ENCODE assay signal across 15 mouse cellular contexts in the genomic region with DNA sequence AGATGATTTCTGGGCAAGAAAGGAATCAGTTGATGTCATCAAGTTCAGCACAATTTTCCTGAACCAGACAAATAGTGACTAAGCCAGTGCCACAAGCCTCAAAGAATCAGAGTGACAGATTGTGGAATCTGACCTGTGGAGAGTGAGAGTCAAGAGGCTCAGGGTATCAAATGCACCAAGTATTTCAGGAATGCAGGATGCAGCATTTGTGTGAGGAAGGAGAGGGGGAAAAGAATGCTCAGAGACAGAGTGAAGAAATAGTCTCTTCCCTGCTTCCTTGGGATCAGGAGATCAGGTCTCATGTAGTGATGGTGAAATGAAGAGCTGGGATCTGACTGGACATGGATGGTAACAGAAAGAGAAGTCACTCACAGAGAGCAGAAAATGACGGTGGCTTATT.
DNase-seq lines count a peak whose midpoint lies in the region; ATAC-seq and TF ChIP-seq lines count a peak whose summit lies in the region.
"Had no signal": no experiment of that assay in that cellular context is flagged by ENCODE, and none has a peak within 500 bp of the region (broad histone marks: within the 10 kb centered on the region; RNA-seq: fewer than 3 reads in every experiment).

No protein-coding gene starts in this region.

- H3K9ac ChIP-seq in heart, embryonic 14.5 days (ENCODE audit: low read length): no peak overlapping the region
- H3K9ac ChIP-seq in lung, embryonic 14.5 days: no peak overlapping the region
- H3K9ac ChIP-seq in midbrain, embryonic 14.5 days (replicated peaks; ENCODE audit: low read length): no peak overlapping the region
- H3K9ac ChIP-seq: embryonic facial prominence, embryonic 12.5 days; forebrain, embryonic 13.5 days; liver, embryonic 14.5 days had no signal

- no peak for ATAC-seq in heart, embryonic 14.5 days (ENCODE audit: insufficient number of reproducible peaks, insufficient read depth, low FRiP score, low read depth)
- peak; percentile 54; the same call in 1 of the 2 replicates for ATAC-seq in lung, embryonic 14.5 days (ENCODE audit: insufficient read depth)
- ATAC-seq in midbrain, embryonic 14.5 days (ENCODE audit: low FRiP score, low TSS enrichment): no peak
- ATAC-seq: forebrain, embryonic 13.5 days had no signal

- 36% methylated on average over 1 of the region's 1 CpGs for WGBS in heart, embryonic 14.5 days
- WGBS in lung, embryonic 14.5 days: 36% methylated on average over 1 of the region's 1 CpGs
- WGBS in midbrain, embryonic 14.5 days: 65% methylated on average over 1 of the region's 1 CpGs

- H3K36me3 ChIP-seq in heart, embryonic 14.5 days (ENCODE audit: control insufficient read depth, insufficient read depth, low read length): no peaks in the 10 kb centered on the region
- H3K36me3 ChIP-seq in lung, embryonic 14.5 days (ENCODE audit: insufficient read depth): no peaks in the 10 kb centered on the region
- H3K36me3 ChIP-seq in midbrain, embryonic 14.5 days (ENCODE audit: control insufficient read depth, insufficient read depth, low read length): no peaks in the 10 kb centered on the region
- H3K36me3 ChIP-seq: embryonic facial prominence, embryonic 12.5 days had no signal

- no peak overlapping the region for H3K4me3 ChIP-seq in heart, embryonic 14.5 days (ENCODE audit: control insufficient read depth in 1 of 2, insufficient read depth in 1 of 2, low read depth in 1 of 2, low read length in 2 of 2)
- no peak overlapping the region for H3K4me3 ChIP-seq in lung, embryonic 14.5 days (ENCODE audit: low read depth, low read length)
- no peak overlapping the region for H3K4me3 ChIP-seq in midbrain, embryonic 14.5 days (replicated peaks; ENCODE audit: low read depth, low read length)
- H3K4me3 ChIP-seq: embryonic facial prominence, embryonic 12.5 days; forebrain, embryonic 13.5 days had no signal

- no peaks in the 10 kb centered on the region for H3K9me3 ChIP-seq in heart, embryonic 14.5 days (ENCODE audit: control insufficient read depth, low read length)
- no peaks in the 10 kb centered on the region for H3K9me3 ChIP-seq in lung, embryonic 14.5 days (ENCODE audit: low read depth, low read length)
- no peaks in the 10 kb centered on the region for H3K9me3 ChIP-seq in midbrain, embryonic 14.5 days (ENCODE audit: control insufficient read depth, low read length)
- H3K9me3 ChIP-seq: embryonic facial prominence, embryonic 12.5 days; forebrain, embryonic 13.5 days had no signal

- H3K4me1 ChIP-seq in heart, embryonic 14.5 days (ENCODE audit: control insufficient read depth in 2 of 2, insufficient read depth in 2 of 2, low read length in 2 of 2): peaks cover 2 to 3% of the 10 kb centered on the region in 2 experiments; a peak in 3 of 4 replicates
- H3K4me1 ChIP-seq in lung, embryonic 14.5 days (ENCODE audit: insufficient read depth): peaks cover 7% of the 10 kb centered on the region; the same call in 1 of the 2 replicates
- H3K4me1 ChIP-seq in midbrain, embryonic 14.5 days (ENCODE audit: control insufficient read depth, insufficient read depth, low read length): no peaks in the 10 kb centered on the region
- H3K4me1 ChIP-seq: forebrain, embryonic 13.5 days had no signal

- TF ChIP-seq CTCF in lung, embryonic 14.5 days (IDR thresholded peaks at IDR 0.05; ENCODE audit: low read depth): no peak

- intact Hi-C loops in heart, postnatal 25 days (cut with DNase I): no loop called here

- H3K27me3 ChIP-seq in heart, embryonic 14.5 days (ENCODE audit: control insufficient read depth, insufficient read depth, low read length): no peaks in the 10 kb centered on the region
- H3K27me3 ChIP-seq in lung, embryonic 14.5 days (ENCODE audit: insufficient read depth, low read length): no peaks in the 10 kb centered on the region
- no peaks in the 10 kb centered on the region for H3K27me3 ChIP-seq in midbrain, embryonic 14.5 days (ENCODE audit: control insufficient read depth, insufficient read depth, low read length)
- H3K27me3 ChIP-seq: embryonic facial prominence, embryonic 12.5 days; forebrain, embryonic 13.5 days had no signal

- DNase-seq in heart, postnatal 25 days (ENCODE audit: low spot score): no peak
- peak; percentile 41 for DNase-seq in lung, embryonic 14.5 days
- DNase-seq in lung, adult 18-20 months: no peak
- DNase-seq in ZHBTc4 (ENCODE audit: low read depth, low spot score): peak; percentile 35
- DNase-seq in mesoderm, embryonic 11.5 days (ENCODE audit: low read depth, low spot score): peak; percentile 71
- no peak for DNase-seq in cerebellum, postnatal 10 days
- no peak for DNase-seq in midbrain, embryonic 14.5 days
- DNase-seq: adrenal gland, adult 2 months; cerebellum, adult 2 months; heart, adult 11 months; kidney, adult 11 months had no signal

- 0 out of 4 replicates have a peak overlapping the region, but pooled peaks have one; percentile 13 to 14 for H3K27ac ChIP-seq in heart, embryonic 14.5 days (replicated peaks in 1 of 2; ENCODE audit: control insufficient read depth in 1 of 2, insufficient read depth in 1 of 2, low read depth in 2 of 2, low read length in 2 of 2)
- H3K27ac ChIP-seq in lung, embryonic 14.5 days (ENCODE audit: low read depth): no peak overlapping the region; the same call in 1 of the 2 replicates
- H3K27ac ChIP-seq in midbrain, embryonic 14.5 days (replicated peaks; ENCODE audit: low read depth, low read length): no peak overlapping the region
- H3K27ac ChIP-seq: embryonic facial prominence, embryonic 12.5 days; forebrain, embryonic 13.5 days; liver, embryonic 14.5 days had no signal

- no peak overlapping the region for H3K4me2 ChIP-seq in heart, embryonic 14.5 days (ENCODE audit: low read length)
- H3K4me2 ChIP-seq in lung, embryonic 14.5 days: no peak overlapping the region
- no peak overlapping the region for H3K4me2 ChIP-seq in midbrain, embryonic 14.5 days (ENCODE audit: low read length)
- H3K4me2 ChIP-seq: embryonic facial prominence, embryonic 12.5 days; forebrain, embryonic 13.5 days had no signal

Comparison
In these comparisons a context has a peak if more than half of its experiments do, and no peak if none do; other contexts are left out.
1. DNase-seq: peak in lung, embryonic 14.5 days (single experiment), ZHBTc4 (single experiment) and mesoderm, embryonic 11.5 days (single experiment); none in heart, postnatal 25 days (single experiment), lung, adult 18-20 months (0 of 2), cerebellum, postnatal 10 days (0 of 2) and midbrain, embryonic 14.5 days (single experiment).
2. H3K27ac ChIP-seq: peak in heart, embryonic 14.5 days (2 of 2); none in lung, embryonic 14.5 days (single experiment) and midbrain, embryonic 14.5 days (single experiment).